Mouse (Mus musculus): Measurements from ENCODE around the gene Foxp1. TPM values are rescaled to one million over a fixed set of nuclear protein-coding genes. Genes with fewer than 3 reads are reported as not detected.

Foxp1 gene
- polyA plus RNA-seq, 1 experiment from 2014 or later: 190 TPM

- Histone ChIP-seq H3K4me1 (ENCODE audit: control insufficient read depth, insufficient read depth, low read length) (peaks cover 7% of the 10 kb centered on the region), H3K9ac (replicated peaks; ENCODE audit: low read depth, low read length) (no peak overlapping the region), H3K27ac (ENCODE audit: low read length) (no peak overlapping the region), H3K4me3 (ENCODE audit: low read depth, low read length) (no peak overlapping the region), H3K27me3 (ENCODE audit: control insufficient read depth, insufficient read depth, low read length) (no peaks in the 10 kb centered on the region), H3K9me3 (ENCODE audit: control insufficient read depth, low read depth, low read length) (no peaks in the 10 kb centered on the region), H3K36me3 (ENCODE audit: control insufficient read depth, insufficient read depth, low read length) (no peaks in the 10 kb centered on the region), H3K4me2 (replicated peaks; ENCODE audit: low read depth, low read length) (no peak overlapping the region)
- ATAC-seq (ENCODE audit: insufficient number of reproducible peaks, insufficient read depth, low FRiP score, low read depth): no peak
- WGBS: 72% methylated on average over 3 of the region's 3 CpGs
Measured at GRCm38 (mm10) chr6:99467831-99468230, 54.7 kb downstream of the Foxp1 start.

GRCm38 (mm10) chr6:99467109-99467508 is 55.4 kb downstream of the Foxp1 start:
- Histone ChIP-seq H3K4me1 (ENCODE audit: control insufficient read depth, insufficient read depth, low read length) (peaks cover 7% of the 10 kb centered on the region), H3K27ac (ENCODE audit: low read length) (no peak overlapping the region), H3K27me3 (ENCODE audit: control insufficient read depth, insufficient read depth, low read length) (no peaks in the 10 kb centered on the region), H3K4me3 (ENCODE audit: low read depth, low read length) (no peak overlapping the region), H3K9ac (replicated peaks; ENCODE audit: low read depth, low read length) (no peak overlapping the region), H3K9me3 (ENCODE audit: control insufficient read depth, low read depth, low read length) (no peaks in the 10 kb centered on the region), H3K4me2 (replicated peaks; ENCODE audit: low read depth, low read length) (no peak overlapping the region), H3K36me3 (ENCODE audit: control insufficient read depth, insufficient read depth, low read length) (no peaks in the 10 kb centered on the region)
- ATAC-seq (ENCODE audit: insufficient number of reproducible peaks, insufficient read depth, low FRiP score, low read depth): no peak
- 31% methylated on average over 8 of the region's 8 CpGs for WGBS

GRCm38 (mm10) chr6:99466354-99466753 is 56.2 kb downstream of the Foxp1 start:
- Histone ChIP-seq H3K4me3 (ENCODE audit: low read depth, low read length) (no peak overlapping the region), H3K4me1 (ENCODE audit: control insufficient read depth, insufficient read depth, low read length) (peaks cover 7% of the 10 kb centered on the region), H3K27me3 (ENCODE audit: control insufficient read depth, insufficient read depth, low read length) (no peaks in the 10 kb centered on the region), H3K9ac (replicated peaks; ENCODE audit: low read depth, low read length) (no peak overlapping the region), H3K36me3 (ENCODE audit: control insufficient read depth, insufficient read depth, low read length) (no peaks in the 10 kb centered on the region), H3K9me3 (ENCODE audit: control insufficient read depth, low read depth, low read length) (no peaks in the 10 kb centered on the region), H3K4me2 (replicated peaks; ENCODE audit: low read depth, low read length) (no peak overlapping the region), H3K27ac (ENCODE audit: low read length) (no peak overlapping the region)
- WGBS: 56% methylated on average over 8 of the region's 8 CpGs
- no peak for ATAC-seq (ENCODE audit: insufficient number of reproducible peaks, insufficient read depth, low FRiP score, low read depth)

GRCm38 (mm10) chr6:99464449-99464848 is 58.1 kb downstream of the Foxp1 start:
- Histone ChIP-seq H3K9me3 (ENCODE audit: control insufficient read depth, low read depth, low read length) (no peaks in the 10 kb centered on the region), H3K27ac (ENCODE audit: low read length) (no peak overlapping the region)
- WGBS: 91% methylated on average over 4 of the region's 4 CpGs

GRCm38 (mm10) chr6:99463906-99464305 is 58.6 kb downstream of the Foxp1 start:
- WGBS: 92% methylated on average over 7 of the region's 7 CpGs
- H3K9me3 ChIP-seq (ENCODE audit: control insufficient read depth, low read depth, low read length): no peaks in the 10 kb centered on the region
- H3K36me3 ChIP-seq (ENCODE audit: control insufficient read depth, insufficient read depth, low read length): no peaks in the 10 kb centered on the region; the same call in 1 of the 2 replicates
- H3K27ac ChIP-seq (ENCODE audit: low read length): no peak overlapping the region
- ATAC-seq (ENCODE audit: insufficient number of reproducible peaks, insufficient read depth, low FRiP score, low read depth): no peak
- H3K9ac ChIP-seq (replicated peaks; ENCODE audit: low read depth, low read length): no peak overlapping the region
- no peak overlapping the region for H3K4me2 ChIP-seq (replicated peaks; ENCODE audit: low read depth, low read length)
- no peaks in the 10 kb centered on the region for H3K4me1 ChIP-seq (ENCODE audit: control insufficient read depth, insufficient read depth, low read length)
- H3K27me3 ChIP-seq (ENCODE audit: control insufficient read depth, insufficient read depth, low read length): no peaks in the 10 kb centered on the region
- H3K4me3 ChIP-seq (ENCODE audit: low read depth, low read length): no peak overlapping the region

More at GRCm38 (mm10) chr6:99464449-99464848, 58.1 kb downstream of the Foxp1 start:
- no peaks in the 10 kb centered on the region for H3K36me3 ChIP-seq (ENCODE audit: control insufficient read depth, insufficient read depth, low read length)
- no peaks in the 10 kb centered on the region for H3K27me3 ChIP-seq (ENCODE audit: control insufficient read depth, insufficient read depth, low read length)
- H3K4me3 ChIP-seq (ENCODE audit: low read depth, low read length): no peak overlapping the region
- no peak overlapping the region for H3K9ac ChIP-seq (replicated peaks; ENCODE audit: low read depth, low read length)
- no peaks in the 10 kb centered on the region; the same call in 1 of the 2 replicates for H3K4me1 ChIP-seq (ENCODE audit: control insufficient read depth, insufficient read depth, low read length)
- no peak overlapping the region for H3K4me2 ChIP-seq (replicated peaks; ENCODE audit: low read depth, low read length)
- no peak for ATAC-seq (ENCODE audit: insufficient number of reproducible peaks, insufficient read depth, low FRiP score, low read depth)

- Histone ChIP-seq H3K4me2 (replicated peaks; ENCODE audit: low read depth, low read length) (no peak overlapping the region), H3K9me3 (ENCODE audit: control insufficient read depth, low read depth, low read length) (no peaks in the 10 kb centered on the region), H3K36me3 (ENCODE audit: control insufficient read depth, insufficient read depth, low read length) (no peaks in the 10 kb centered on the region; the same call in 1 of the 2 replicates), H3K4me1 (ENCODE audit: control insufficient read depth, insufficient read depth, low read length) (no peaks in the 10 kb centered on the region), H3K9ac (replicated peaks; ENCODE audit: low read depth, low read length) (no peak overlapping the region), H3K27me3 (ENCODE audit: control insufficient read depth, insufficient read depth, low read length) (no peaks in the 10 kb centered on the region), H3K27ac (ENCODE audit: low read length) (no peak overlapping the region), H3K4me3 (ENCODE audit: low read depth, low read length) (no peak overlapping the region)
- no peak for ATAC-seq (ENCODE audit: insufficient number of reproducible peaks, insufficient read depth, low FRiP score, low read depth)
- 82% methylated on average over 4 of the region's 4 CpGs for WGBS
Measured at GRCm38 (mm10) chr6:99458775-99459174, 63.7 kb downstream of the Foxp1 start.

GRCm38 (mm10) chr6:99453763-99454520 is 68.6 kb downstream of the Foxp1 start:
- ATAC-seq (ENCODE audit: insufficient number of reproducible peaks, insufficient read depth, low FRiP score, low read depth): no peak
- H3K4me2 ChIP-seq (replicated peaks; ENCODE audit: low read depth, low read length): no peak overlapping the region
- H3K27ac ChIP-seq (ENCODE audit: low read length): no peak overlapping the region
- H3K4me3 ChIP-seq (ENCODE audit: low read depth, low read length): no peak overlapping the region
- no peak overlapping the region for H3K9ac ChIP-seq (replicated peaks; ENCODE audit: low read depth, low read length)
- no peaks in the 10 kb centered on the region for H3K27me3 ChIP-seq (ENCODE audit: control insufficient read depth, insufficient read depth, low read length)
- 83% methylated on average over 7 of the region's 7 CpGs for WGBS
- H3K9me3 ChIP-seq (ENCODE audit: control insufficient read depth, low read depth, low read length): no peaks in the 10 kb centered on the region
- no peaks in the 10 kb centered on the region; the same call in 1 of the 2 replicates for H3K36me3 ChIP-seq (ENCODE audit: control insufficient read depth, insufficient read depth, low read length)
- peaks cover 21% of the 10 kb centered on the region for H3K4me1 ChIP-seq (ENCODE audit: control insufficient read depth, insufficient read depth, low read length)

- Histone ChIP-seq H3K9ac (replicated peaks; ENCODE audit: low read depth, low read length) (no peak overlapping the region), H3K4me2 (replicated peaks; ENCODE audit: low read depth, low read length) (no peak overlapping the region), H3K4me1 (ENCODE audit: control insufficient read depth, insufficient read depth, low read length) (peaks cover 21% of the 10 kb centered on the region), H3K27me3 (ENCODE audit: control insufficient read depth, insufficient read depth, low read length) (no peaks in the 10 kb centered on the region), H3K9me3 (ENCODE audit: control insufficient read depth, low read depth, low read length) (no peaks in the 10 kb centered on the region), H3K27ac (ENCODE audit: low read length) (no peak overlapping the region), H3K36me3 (ENCODE audit: control insufficient read depth, insufficient read depth, low read length) (no peaks in the 10 kb centered on the region), H3K4me3 (ENCODE audit: low read depth, low read length) (no peak overlapping the region)
- ATAC-seq (ENCODE audit: insufficient number of reproducible peaks, insufficient read depth, low FRiP score, low read depth): no peak
- 47% methylated on average over 2 of the region's 2 CpGs for WGBS
Measured at GRCm38 (mm10) chr6:99452638-99453185, 69.8 kb downstream of the Foxp1 start.

All from stomach, embryonic 14.5 days (tissue).